In the genomic region with DNA sequence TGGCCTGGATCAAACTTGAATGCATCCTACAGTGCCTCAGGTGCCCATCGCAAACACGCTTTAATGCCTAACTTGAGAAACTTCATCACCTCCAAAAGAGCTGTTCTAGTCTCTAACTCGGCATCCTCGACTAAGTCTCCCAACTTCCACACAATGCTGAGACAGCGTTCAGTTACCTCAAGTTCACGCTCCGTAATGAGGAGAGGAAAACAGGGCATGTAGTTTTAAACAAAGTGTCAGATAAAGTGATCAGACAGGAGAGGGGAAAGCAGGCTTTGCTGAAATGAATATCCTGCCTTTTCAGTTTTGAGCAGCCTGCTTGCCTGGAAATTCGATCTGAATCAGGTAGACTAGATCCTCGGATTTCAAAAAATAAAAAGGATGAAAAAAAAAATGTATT, we compare ENCODE assay signal across 7 mouse cellular contexts. TPM values are rescaled to one million over a fixed set of nuclear protein-coding genes. Genes with fewer than 3 reads are reported as not detected.
DNase-seq lines count a peak whose midpoint lies in the region; ATAC-seq lines count a peak whose summit lies in the region.

No protein-coding gene starts in this region.

- peaks cover 75% of the 10 kb centered on the region for H3K4me1 ChIP-seq in megakaryocyte, embryonic 14.5 days
- H3K4me1 ChIP-seq in forebrain, embryonic 13.5 days, result peaks cover 55% of the 10 kb centered on the region
- H3K4me1 ChIP-seq in limb, embryonic 15.5 days, result peaks cover 7% of the 10 kb centered on the region
- H3K4me1 ChIP-seq in stomach, embryonic 16.5 days (ENCODE audit: control insufficient read depth, insufficient read depth, low read length), result peaks cover 3% of the 10 kb centered on the region; the same call in 1 of the 2 replicates

- peak overlapping the region; percentile 100 for H3K4me3 ChIP-seq in megakaryocyte, embryonic 14.5 days (replicated peaks)
- peak overlapping the region; percentile 72 for H3K4me3 ChIP-seq in forebrain, embryonic 13.5 days
- H3K4me3 ChIP-seq in limb, embryonic 15.5 days, result peak overlapping the region; percentile 86
- peak overlapping the region; percentile 83 for H3K4me3 ChIP-seq in stomach, embryonic 16.5 days (replicated peaks; ENCODE audit: low read length)

- no peak overlapping the region for H3K27ac ChIP-seq in forebrain, embryonic 13.5 days
- H3K27ac ChIP-seq in limb, embryonic 15.5 days, result 0 out of 2 replicates have a peak overlapping the region, but pooled peaks have one; percentile 61
- peak overlapping the region; percentile 80 for H3K27ac ChIP-seq in stomach, embryonic 16.5 days (ENCODE audit: low read length)

- peak overlapping the region; percentile 73 for H3K9ac ChIP-seq in forebrain, embryonic 13.5 days
- H3K9ac ChIP-seq in limb, embryonic 15.5 days, result peak overlapping the region; percentile 60
- H3K9ac ChIP-seq in stomach, embryonic 16.5 days (ENCODE audit: low read length), result peak overlapping the region; percentile 79

- peaks cover 37% of the 10 kb centered on the region for H3K36me3 ChIP-seq in megakaryocyte, embryonic 14.5 days (replicated peaks; ENCODE audit: low read length)
- H3K36me3 ChIP-seq in forebrain, embryonic 13.5 days (ENCODE audit: poor library complexity, severe bottlenecking), result peaks cover 18% of the 10 kb centered on the region
- peaks cover 13% of the 10 kb centered on the region; the same call in 1 of the 2 replicates for H3K36me3 ChIP-seq in limb, embryonic 15.5 days
- peaks cover 2% of the 10 kb centered on the region; the same call in 1 of the 2 replicates for H3K36me3 ChIP-seq in stomach, embryonic 16.5 days (ENCODE audit: control insufficient read depth, insufficient read depth, low read length)

- ATAC-seq in megakaryocyte, adult 5-6 weeks (ENCODE audit: poor library complexity, severe bottlenecking), result no peak
- ATAC-seq in forebrain, embryonic 13.5 days, result no peak
- no peak for ATAC-seq in limb, embryonic 15.5 days (ENCODE audit: insufficient number of reproducible peaks, low FRiP score, low TSS enrichment, low read depth)
- ATAC-seq in stomach, embryonic 16.5 days (ENCODE audit: insufficient read depth, low FRiP score), result no peak

- 6% methylated on average over 9 of the region's 9 CpGs for WGBS in forebrain, embryonic 13.5 days
- 6% methylated on average over 9 of the region's 9 CpGs for WGBS in limb, embryonic 15.5 days
- 6% methylated on average over 9 of the region's 9 CpGs for WGBS in stomach, embryonic 16.5 days

- DNase-seq in gastrocnemius, postnatal 36 days, result no peak
- DNase-seq in right cerebral cortex, postnatal 14 days, result no peak

- H3K27me3 ChIP-seq in megakaryocyte, embryonic 14.5 days (replicated peaks), result no peaks in the 10 kb centered on the region
- H3K27me3 ChIP-seq in forebrain, embryonic 13.5 days, result no peaks in the 10 kb centered on the region
- no peaks in the 10 kb centered on the region for H3K27me3 ChIP-seq in limb, embryonic 15.5 days
- H3K27me3 ChIP-seq in stomach, embryonic 16.5 days (ENCODE audit: control insufficient read depth, insufficient read depth, low read length), result no peaks in the 10 kb centered on the region

- intact Hi-C loops in gastrocnemius, postnatal 36 days (cut with DNase I), result loop anchor here (10.0 kb wide), 1 partner anchor 212 kb away; a partner anchor contains a TSS

- H3K4me2 ChIP-seq in forebrain, embryonic 13.5 days, result peak overlapping the region; percentile 76
- H3K4me2 ChIP-seq in limb, embryonic 15.5 days, result peak overlapping the region; percentile 74
- peak overlapping the region; percentile 55 for H3K4me2 ChIP-seq in stomach, embryonic 16.5 days (ENCODE audit: low read depth, low read length)

- no peaks in the 10 kb centered on the region for H3K9me3 ChIP-seq in megakaryocyte, embryonic 14.5 days
- no peaks in the 10 kb centered on the region for H3K9me3 ChIP-seq in forebrain, embryonic 13.5 days (replicated peaks)
- no peaks in the 10 kb centered on the region for H3K9me3 ChIP-seq in limb, embryonic 15.5 days
- no peaks in the 10 kb centered on the region for H3K9me3 ChIP-seq in stomach, embryonic 16.5 days (replicated peaks; ENCODE audit: control insufficient read depth, low read length)

RNA-seq across cellular contexts. Expression of a gene that starts 1.0 kb away (rescaled TPM):
- 6.4 TPM in 1 of 2 replicates, not detected in the other for polyA plus RNA-seq in megakaryocyte, embryonic 14.5 days (2012; ENCODE audit: insufficient read depth, low replicate concordance)
- 50.1 TPM in 2 replicates for total RNA-seq in megakaryocyte, adult 5-6 weeks (2015)
- total RNA-seq in megakaryocyte, adult 5-6 weeks (2017), result 88.1 and 100 TPM in 2 replicates
- 143 and 160 TPM in 2 replicates for polyA plus RNA-seq in forebrain, embryonic 13.5 days (2015; fragmentation: Nextera tagmentation; extraction: Ambion mirVana)
- 92.7 and 95.2 TPM in 2 replicates for polyA plus RNA-seq in limb, embryonic 15.5 days (2015; fragmentation: Nextera tagmentation; extraction: Ambion mirVana)
- 143 and 144 TPM in 2 replicates for polyA plus RNA-seq in stomach, embryonic 16.5 days (2015; fragmentation: Nextera tagmentation; extraction: Ambion mirVana)
- total RNA-seq in gastrocnemius, postnatal 36 days (2021), result 1 to 10 TPM; 2.2 to 2.9 TPM

RNA-seq across cellular contexts. Expression of a gene that starts 39.7 kb away (rescaled TPM):
- not detected in 2 replicates for polyA plus RNA-seq in megakaryocyte, embryonic 14.5 days (2012; ENCODE audit: insufficient read depth, low replicate concordance)
- total RNA-seq in megakaryocyte, adult 5-6 weeks (2015), result not detected in 2 replicates
- 0.33 TPM in 1 of 2 replicates, not detected in the other for total RNA-seq in megakaryocyte, adult 5-6 weeks (2017)
- 389 and 392 TPM in 2 replicates for polyA plus RNA-seq in forebrain, embryonic 13.5 days (2015; fragmentation: Nextera tagmentation; extraction: Ambion mirVana)
- polyA plus RNA-seq in limb, embryonic 15.5 days (2015; fragmentation: Nextera tagmentation; extraction: Ambion mirVana), result 169 and 170 TPM in 2 replicates
- 122 and 151 TPM in 2 replicates for polyA plus RNA-seq in stomach, embryonic 16.5 days (2015; fragmentation: Nextera tagmentation; extraction: Ambion mirVana)
- total RNA-seq in gastrocnemius, postnatal 36 days (2021), result 100 to 1,000 TPM; 223 to 229 TPM

Comparison
In these comparisons a context has a peak if more than half of its experiments do, and no peak if none do; other contexts are left out.
1. RNA of a gene that starts 1.0 kb away (polyA plus RNA-seq): 143 to 144 TPM in stomach, embryonic 16.5 days, 143 to 160 TPM in forebrain, embryonic 13.5 days and 92.7 to 95.2 TPM in limb, embryonic 15.5 days; 6.4 TPM in megakaryocyte, embryonic 14.5 days; every median in the first group is over 10 times any median in the second.
2. RNA of a gene that starts 39.7 kb away (polyA plus RNA-seq): 389 to 392 TPM in forebrain, embryonic 13.5 days, 169 to 170 TPM in limb, embryonic 15.5 days and 122 to 151 TPM in stomach, embryonic 16.5 days; not detected in megakaryocyte, embryonic 14.5 days; every median in the first group is over 100 times any median in the second.
3. Peak in every context shown above with its lines, with median percentiles within 50 percentile points of each other: H3K4me3 ChIP-seq, H3K4me2 ChIP-seq and H3K9ac ChIP-seq.